Mouse (Mus musculus) regulatory T cell (primary cell): ENCODE measurements around the gene Rnft2.

Source experiments
- in situ Hi-C: fragments of 300-600 bp; cut with MboI, MseI; formaldehyde crosslinking; loops from one replicate; pipeline ENCODE4 v1.15.1; 2025; ENCODE audit warnings: high pct_unique_total_duplicates

The Rnft2 gene

GRCm38 (mm10) chr5:118244606-118245443 is at the start of gene Rnft2, which contains the start of gene 2410131K14Rik:
Rnft2 (minus strand) TSS chr5:118245116.
2410131K14Rik (plus strand) TSS chr5:118245227.
- in situ Hi-C loops, result loop anchor here (10.0 kb wide), 1 partner anchor 1880 kb away; no protein-coding TSS in a partner anchor

GRCm38 (mm10) chr5:118294086-118294864 is 49.4 kb upstream of the Rnft2 start:
- in situ Hi-C loops, result no loop called here

- in situ Hi-C loops, result no loop called here
Measured at GRCm38 (mm10) chr5:118292476-118292875, 47.6 kb upstream of the Rnft2 start.

- in situ Hi-C loops, result no loop called here
Measured at GRCm38 (mm10) chr5:118291453-118291852, 46.5 kb upstream of the Rnft2 start.

GRCm38 (mm10) chr5:118277741-118278495 is 33.0 kb upstream of the Rnft2 start:
- in situ Hi-C loops, result no loop called here

- in situ Hi-C loops, result no loop called here
Measured at GRCm38 (mm10) chr5:118276711-118277110, 31.8 kb upstream of the Rnft2 start.

- in situ Hi-C loops, result no loop called here
Measured at GRCm38 (mm10) chr5:118276281-118276680, 31.4 kb upstream of the Rnft2 start.

GRCm38 (mm10) chr5:118274546-118274945 is 29.6 kb upstream of the Rnft2 start:
- in situ Hi-C loops, result no loop called here

GRCm38 (mm10) chr5:118273446-118273845 is 28.5 kb upstream of the Rnft2 start:
- in situ Hi-C loops, result no loop called here

- in situ Hi-C loops, result no loop called here
Measured at GRCm38 (mm10) chr5:118271449-118272110, 26.7 kb upstream of the Rnft2 start.

- in situ Hi-C loops, result loop anchor here (10.0 kb wide), 1 partner anchor 446 kb away; no protein-coding TSS in a partner anchor
Measured at GRCm38 (mm10) chr5:118268987-118269386, 24.1 kb upstream of the Rnft2 start.

GRCm38 (mm10) chr5:118266309-118266708 is 21.4 kb upstream of the Rnft2 start:
- in situ Hi-C loops, result loop anchor here (10.0 kb wide), 1 partner anchor 448 kb away; no protein-coding TSS in a partner anchor

- in situ Hi-C loops, result loop anchor here (10.0 kb wide), 1 partner anchor 449 kb away; no protein-coding TSS in a partner anchor
Measured at GRCm38 (mm10) chr5:118265366-118265765, 20.4 kb upstream of the Rnft2 start.

- in situ Hi-C loops, result loop anchor here (10.0 kb wide), 1 partner anchor 451 kb away; no protein-coding TSS in a partner anchor
Measured at GRCm38 (mm10) chr5:118264279-118264678, 19.4 kb upstream of the Rnft2 start.

- in situ Hi-C loops, result loop anchor here (10.0 kb wide), 1 partner anchor 452 kb away; no protein-coding TSS in a partner anchor
Measured at GRCm38 (mm10) chr5:118262418-118262817, 17.5 kb upstream of the Rnft2 start.

GRCm38 (mm10) chr5:118261181-118261580 is 16.3 kb upstream of the Rnft2 start:
- in situ Hi-C loops, result loop anchor here (10.0 kb wide), 1 partner anchor 454 kb away; no protein-coding TSS in a partner anchor

GRCm38 (mm10) chr5:118260642-118261041 is 15.7 kb upstream of the Rnft2 start:
- in situ Hi-C loops, result loop anchor here (10.0 kb wide), 1 partner anchor 454 kb away; no protein-coding TSS in a partner anchor

GRCm38 (mm10) chr5:118260055-118260454 is 15.1 kb upstream of the Rnft2 start:
- in situ Hi-C loops, result loop anchor here (10.0 kb wide), 1 partner anchor 455 kb away; no protein-coding TSS in a partner anchor

- in situ Hi-C loops, result loop anchor here (10.0 kb wide), 1 partner anchor 455 kb away; no protein-coding TSS in a partner anchor
Measured at GRCm38 (mm10) chr5:118259636-118260035, 14.7 kb upstream of the Rnft2 start.

GRCm38 (mm10) chr5:118259152-118259551 is 14.2 kb upstream of the Rnft2 start:
- in situ Hi-C loops, result no loop called here
